In the genomic region with DNA sequence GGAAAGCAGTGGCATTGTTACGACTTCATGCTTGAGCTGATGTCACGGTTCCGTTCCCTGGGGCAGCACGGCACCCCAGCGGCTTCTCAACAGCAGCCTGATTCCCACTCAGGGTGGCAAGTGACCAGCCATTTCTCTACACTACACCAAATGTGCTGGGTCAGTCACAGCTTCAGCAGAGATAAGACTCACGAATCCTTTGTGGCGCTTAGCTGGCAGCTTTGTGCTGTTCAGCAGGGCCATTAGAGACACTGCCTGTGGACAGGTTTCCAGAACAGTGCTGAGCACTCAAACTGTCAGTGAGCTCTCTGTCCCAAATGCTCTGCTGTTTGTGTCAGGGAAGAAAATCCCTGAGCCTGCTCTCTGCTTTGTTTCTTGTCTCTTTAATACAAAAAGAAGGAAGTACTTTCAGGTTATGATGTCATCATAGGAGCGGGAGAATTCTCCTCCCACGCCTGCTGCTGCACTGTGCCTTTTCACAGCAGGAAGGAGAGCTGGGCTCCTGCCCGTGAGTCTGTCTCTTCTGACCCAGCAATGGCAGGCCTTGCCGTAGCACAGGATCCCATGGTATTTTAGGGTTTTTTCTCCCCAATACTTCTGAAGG, we compare ENCODE assay signal across 8 mouse cellular contexts.
A peak's percentile ranks its signal among the peaks of the same experiment; 100 is the strongest.
DNase-seq lines count a peak whose midpoint lies in the region; ATAC-seq and TF ChIP-seq lines count a peak whose summit lies in the region.

No protein-coding gene starts in this region.

- ATAC-seq in midbrain, embryonic 16.5 days = no peak

- H3K4me2 ChIP-seq in midbrain, embryonic 16.5 days (ENCODE audit: low read length) = no peak overlapping the region

- peaks cover 52% of the 10 kb centered on the region for H3K4me1 ChIP-seq in midbrain, embryonic 10.5 days
- peaks cover 10% of the 10 kb centered on the region; the same call in 1 of the 2 replicates for H3K4me1 ChIP-seq in midbrain, embryonic 16.5 days (ENCODE audit: control insufficient read depth, insufficient read depth, low read length)
- peaks cover 40% of the 10 kb centered on the region for H3K4me1 ChIP-seq in cerebellum, adult 2 months (ENCODE audit: control insufficient read depth, insufficient read depth, low read length)

- TF ChIP-seq CTCF in cerebellum, adult 2 months (IDR thresholded peaks at IDR 0.05; ENCODE audit: borderline replicate concordance, insufficient read depth, low read depth, low read length) = no peak

- DNase-seq in midbrain, embryonic 10.5 days (ENCODE audit: low spot score) = no peak
- peak; percentile 76 to 87 for DNase-seq in cerebellum, adult 2 months
- DNase-seq in heart, adult 18-20 months = peak; percentile 70 to 82
- DNase-seq in kidney, adult 18-20 months = peak; percentile 27
- DNase-seq in lung, postnatal 4 days = peak; percentile 42 to 43
- DNase-seq in right cerebral cortex, postnatal 25 days = no peak
- DNase-seq in layer of hippocampus, adult 9-10 months (ENCODE audit: low spot score) = no peak

- H3K27me3 ChIP-seq in midbrain, embryonic 10.5 days (ENCODE audit: low read depth, poor library complexity, severe bottlenecking) = no peaks in the 10 kb centered on the region
- no peaks in the 10 kb centered on the region for H3K27me3 ChIP-seq in midbrain, embryonic 16.5 days (ENCODE audit: control insufficient read depth, insufficient read depth, low read depth, low read length)
- no peaks in the 10 kb centered on the region for H3K27me3 ChIP-seq in cerebellum, adult 2 months (ENCODE audit: control insufficient read depth, insufficient read depth, low read length)

- WGBS in midbrain, embryonic 10.5 days = 67% methylated on average over 11 of the region's 11 CpGs
- 32% methylated on average over 11 of the region's 11 CpGs for WGBS in midbrain, embryonic 16.5 days
- WGBS in cerebellum, adult 2 months = 19% methylated on average over 11 of the region's 11 CpGs

- H3K4me3 ChIP-seq in midbrain, embryonic 10.5 days = no peak overlapping the region
- H3K4me3 ChIP-seq in midbrain, embryonic 16.5 days (ENCODE audit: low read depth, low read length) = no peak overlapping the region
- peak overlapping the region; percentile 9 for H3K4me3 ChIP-seq in cerebellum, adult 2 months (replicated peaks; ENCODE audit: insufficient read depth, low read depth, low read length)

- no peak for TF ChIP-seq POLR2A in cerebellum, adult 2 months (IDR thresholded peaks at IDR 0.05; ENCODE audit: borderline replicate concordance, insufficient read depth, low read length)

- H3K36me3 ChIP-seq in midbrain, embryonic 10.5 days = peaks cover 72% of the 10 kb centered on the region
- no peaks in the 10 kb centered on the region for H3K36me3 ChIP-seq in midbrain, embryonic 16.5 days (ENCODE audit: control insufficient read depth, insufficient read depth, low read length)

- H3K9me3 ChIP-seq in midbrain, embryonic 10.5 days (replicated peaks) = no peaks in the 10 kb centered on the region
- no peaks in the 10 kb centered on the region for H3K9me3 ChIP-seq in midbrain, embryonic 16.5 days (replicated peaks; ENCODE audit: control insufficient read depth, low read length, poor library complexity, severe bottlenecking)

- H3K9ac ChIP-seq in midbrain, embryonic 16.5 days (ENCODE audit: low read depth, low read length) = no peak overlapping the region

- H3K27ac ChIP-seq in midbrain, embryonic 10.5 days (replicated peaks) = peak overlapping the region; percentile 53
- H3K27ac ChIP-seq in midbrain, embryonic 16.5 days (ENCODE audit: low read length) = no peak overlapping the region; the same call in 1 of the 2 replicates
- H3K27ac ChIP-seq in cerebellum, adult 2 months (ENCODE audit: insufficient read depth, low read length) = peak overlapping the region; percentile 73

Comparison
In these comparisons a context has a peak if more than half of its experiments do, and no peak if none do; other contexts are left out.
1. DNase-seq: peak in cerebellum, adult 2 months (2 of 2), heart, adult 18-20 months (2 of 2), kidney, adult 18-20 months (single experiment) and lung, postnatal 4 days (2 of 2); none in midbrain, embryonic 10.5 days (single experiment), right cerebral cortex, postnatal 25 days (single experiment) and layer of hippocampus, adult 9-10 months (single experiment).